Mouse (Mus musculus) thymus, adult 2 months (tissue): Measurements from ENCODE around the gene Serpinb12.

ENCODE experiments used
- CTCF ChIP-seq: fragments of 200-500 bp; IDR thresholded peaks from 2 replicates; pipeline ENCODE4 v1.5.1; 2012; ENCODE audit warnings: mild to moderate bottlenecking, control low read depth, low read length, moderate library complexity, borderline replicate concordance; ENCODE audit not compliant: control insufficient read depth, poor library complexity, insufficient read depth; ENCODE audit errors: extremely low read depth
- POLR2A ChIP-seq: fragments of 200-500 bp; IDR thresholded peaks from 2 replicates; pipeline ENCODE4 v1.6.1; 2012; ENCODE audit warnings: mild to moderate bottlenecking, low read length, control low read depth, moderate library complexity; ENCODE audit not compliant: control insufficient read depth, poor library complexity, insufficient read depth; ENCODE audit errors: extremely low read depth

GRCm38 (mm10) chr1:106934265-106934664, at the start of gene Serpinb12:
- TF ChIP-seq CTCF (no peak), POLR2A (no peak)
